Mouse (Mus musculus): Measurements from ENCODE around the gene Gm44973. TPM values are rescaled to one million over a fixed set of nuclear protein-coding genes. Genes with fewer than 3 reads are reported as not detected.

Gene Gm44973
- total and polyA plus RNA-seq, 2 experiments from 2014 or later = 2.3 TPM; not detected in 1

- DNase-seq (ENCODE audit: low spot score) (peak; percentile 98), ATAC-seq (peak; percentile 99)
- Histone ChIP-seq H3K9ac (replicated peaks; ENCODE audit: low read length) (peak within 1 kb of the TSS; percentile 94), H3K27me3 (ENCODE audit: insufficient read depth, low read length) (no peaks in the 10 kb centered on the region), H3K9me3 (ENCODE audit: low read length) (no peaks in the 10 kb centered on the region), H3K4me3 (ENCODE audit: low read length) (peak within 1 kb of the TSS; percentile 85), H3K4me2 (ENCODE audit: low read depth, low read length) (peak within 1 kb of the TSS; percentile 71), H3K4me1 (ENCODE audit: insufficient read depth, low read length) (peaks cover 11% of the 10 kb centered on the region), H3K36me3 (ENCODE audit: insufficient read depth, low read length) (peaks cover 18% of the 10 kb centered on the region; the same call in 1 of the 2 replicates), H3K27ac (peak within 1 kb of the TSS; percentile 94)
- TF ChIP-seq CTCF (IDR thresholded peaks at IDR 0.05; ENCODE audit: low read depth) = no peak
- WGBS = 3% methylated on average over 81 of the region's 81 CpGs
Measured at GRCm38 (mm10) chr7:5080010-5080751, 64.9 kb downstream of the Gm44973 start, which contains the start of gene Epn1. Epn1 (plus strand) TSS chr7:5080235.

- no peak for ATAC-seq
- no peaks in the 10 kb centered on the region for H3K27me3 ChIP-seq (ENCODE audit: insufficient read depth, low read length)
- no peaks in the 10 kb centered on the region for H3K9me3 ChIP-seq (ENCODE audit: low read length)
- H3K36me3 ChIP-seq (ENCODE audit: insufficient read depth, low read length) = peaks cover 16% of the 10 kb centered on the region; the same call in 1 of the 2 replicates
- H3K4me1 ChIP-seq (ENCODE audit: insufficient read depth, low read length) = peaks cover 11% of the 10 kb centered on the region
- H3K9ac ChIP-seq (replicated peaks; ENCODE audit: low read length) = peak overlapping the region; percentile 94
- peak overlapping the region; percentile 71 for H3K4me2 ChIP-seq (ENCODE audit: low read depth, low read length)
- TF ChIP-seq CTCF (IDR thresholded peaks at IDR 0.05; ENCODE audit: low read depth) = no peak
- H3K27ac ChIP-seq = peak overlapping the region; percentile 94
- H3K4me3 ChIP-seq (ENCODE audit: low read length) = peak overlapping the region; percentile 85
- DNase-seq (ENCODE audit: low spot score) = peak; percentile 17
- WGBS = 14% methylated on average over 6 of the region's 6 CpGs
Measured at GRCm38 (mm10) chr7:5080815-5081214, 65.5 kb downstream of the Gm44973 start.

DNA sequence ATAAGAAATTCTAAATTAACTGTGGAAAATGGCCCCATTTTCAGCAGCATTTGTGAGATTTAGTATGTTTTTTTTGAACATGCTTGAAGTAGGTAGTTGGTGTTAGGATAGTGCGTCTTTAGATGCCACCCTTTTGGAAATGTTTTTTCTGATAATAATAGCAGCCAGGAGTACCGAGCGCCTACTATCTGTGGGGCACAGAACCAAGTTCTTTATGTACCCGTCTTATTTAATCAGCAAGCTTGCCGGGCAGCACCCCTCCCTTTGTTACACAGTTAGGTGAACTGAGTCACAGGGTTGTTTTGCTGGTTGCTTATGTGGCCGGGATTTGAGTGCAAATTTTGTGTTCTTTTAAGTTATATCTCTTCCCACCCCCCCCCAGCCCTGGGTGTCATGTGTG lies 65.9 kb downstream of the Gm44973 start:
- H3K4me1 ChIP-seq (ENCODE audit: insufficient read depth, low read length) = peaks cover 11% of the 10 kb centered on the region
- no peak for ATAC-seq
- H3K36me3 ChIP-seq (ENCODE audit: insufficient read depth, low read length) = peaks cover 12% of the 10 kb centered on the region; the same call in 1 of the 2 replicates
- H3K27me3 ChIP-seq (ENCODE audit: insufficient read depth, low read length) = no peaks in the 10 kb centered on the region
- H3K27ac ChIP-seq = no peak overlapping the region; the same call in 1 of the 2 replicates
- H3K9me3 ChIP-seq (ENCODE audit: low read length) = no peaks in the 10 kb centered on the region
- H3K4me2 ChIP-seq (ENCODE audit: low read depth, low read length) = peak overlapping the region; percentile 71
- no peak for TF ChIP-seq CTCF (IDR thresholded peaks at IDR 0.05; ENCODE audit: low read depth)
- 65% methylated on average over 6 of the region's 6 CpGs for WGBS
- peak overlapping the region; percentile 85 for H3K4me3 ChIP-seq (ENCODE audit: low read length)
- DNase-seq (ENCODE audit: low spot score) = no peak
- peak overlapping the region; percentile 94; the same call in 1 of the 2 replicates for H3K9ac ChIP-seq (replicated peaks; ENCODE audit: low read length)

GRCm38 (mm10) chr7:5081939-5082338 lies 66.6 kb downstream of the Gm44973 start:
- no peak overlapping the region for H3K9ac ChIP-seq (replicated peaks; ENCODE audit: low read length)
- no peak for TF ChIP-seq CTCF (IDR thresholded peaks at IDR 0.05; ENCODE audit: low read depth)
- DNase-seq (ENCODE audit: low spot score) (no peak), ATAC-seq (no peak)
- no peaks in the 10 kb centered on the region for H3K9me3 ChIP-seq (ENCODE audit: low read length)
- H3K4me1 ChIP-seq (ENCODE audit: insufficient read depth, low read length) = peaks cover 11% of the 10 kb centered on the region
- no peak overlapping the region for H3K4me3 ChIP-seq (ENCODE audit: low read length)
- H3K27me3 ChIP-seq (ENCODE audit: insufficient read depth, low read length) = no peaks in the 10 kb centered on the region
- peak overlapping the region; percentile 71 for H3K4me2 ChIP-seq (ENCODE audit: low read depth, low read length)
- H3K27ac ChIP-seq = no peak overlapping the region
- WGBS = 98% methylated on average over 2 of the region's 2 CpGs
- peaks cover 7% of the 10 kb centered on the region; the same call in 1 of the 2 replicates for H3K36me3 ChIP-seq (ENCODE audit: insufficient read depth, low read length)

Other genes starting within 250 kb of the Gm44973 start
- not detected in 2 replicates for gene Fam71e2, start 244.2 kb upstream of the Gm44973 start, total RNA-seq (2014; rRNA removed)
- not detected in 2 replicates for gene Fam71e2, start 244.2 kb upstream of the Gm44973 start, polyA plus RNA-seq (2015; fragmentation: Nextera tagmentation; extraction: Ambion mirVana)
- gene Il11, start 232.6 kb upstream of the Gm44973 start, total RNA-seq (2014; rRNA removed) = 2.0 TPM in 1 of 2 replicates, not detected in the other
- gene Il11, start 232.6 kb upstream of the Gm44973 start, polyA plus RNA-seq (2015; fragmentation: Nextera tagmentation; extraction: Ambion mirVana) = 1.1 and 1.3 TPM in 2 replicates
- gene Tmem190, start 232.6 kb upstream of the Gm44973 start, total RNA-seq (2014; rRNA removed) = not detected in 2 replicates
- gene Tmem190, start 232.6 kb upstream of the Gm44973 start, polyA plus RNA-seq (2015; fragmentation: Nextera tagmentation; extraction: Ambion mirVana) = 0.53 TPM in 1 of 2 replicates, not detected in the other
- gene Tmem238, start 225.8 kb upstream of the Gm44973 start, total RNA-seq (2014; rRNA removed) = 13.7 and 13.9 TPM in 2 replicates
- 16.8 and 18.2 TPM in 2 replicates for gene Tmem238, start 225.8 kb upstream of the Gm44973 start, polyA plus RNA-seq (2015; fragmentation: Nextera tagmentation; extraction: Ambion mirVana)
- 145 and 147 TPM in 2 replicates for gene Rpl28, start 222.6 kb upstream of the Gm44973 start, total RNA-seq (2014; rRNA removed)
- 304 and 315 TPM in 2 replicates for gene Rpl28, start 222.6 kb upstream of the Gm44973 start, polyA plus RNA-seq (2015; fragmentation: Nextera tagmentation; extraction: Ambion mirVana)
- gene Ube2s, start 202.9 kb upstream of the Gm44973 start, total RNA-seq (2014; rRNA removed) = 264 and 324 TPM in 2 replicates
- gene Ube2s, start 202.9 kb upstream of the Gm44973 start, polyA plus RNA-seq (2015; fragmentation: Nextera tagmentation; extraction: Ambion mirVana) = 223 and 233 TPM in 2 replicates
- 46.3 and 49.3 TPM in 2 replicates for gene Shisa7, start 170.8 kb upstream of the Gm44973 start, total RNA-seq (2014; rRNA removed)
- 5.7 and 6.9 TPM in 2 replicates for gene Shisa7, start 170.8 kb upstream of the Gm44973 start, polyA plus RNA-seq (2015; fragmentation: Nextera tagmentation; extraction: Ambion mirVana)
- gene Isoc2b, start 145.2 kb upstream of the Gm44973 start, total RNA-seq (2014; rRNA removed) = 2.2 and 3.1 TPM in 2 replicates
- 3.5 and 3.7 TPM in 2 replicates for gene Isoc2b, start 145.2 kb upstream of the Gm44973 start, polyA plus RNA-seq (2015; fragmentation: Nextera tagmentation; extraction: Ambion mirVana)
- gene Isoc2a, start 138.3 kb upstream of the Gm44973 start, total RNA-seq (2014; rRNA removed) = 8.3 and 12.2 TPM in 2 replicates
- 0.43 and 0.76 TPM in 2 replicates for gene Isoc2a, start 138.3 kb upstream of the Gm44973 start, polyA plus RNA-seq (2015; fragmentation: Nextera tagmentation; extraction: Ambion mirVana)
- gene Gm36210, start 109.0 kb upstream of the Gm44973 start, total RNA-seq (2014; rRNA removed) = 0.31 and 3.3 TPM in 2 replicates
- 0.30 and 0.45 TPM in 2 replicates for gene Gm36210, start 109.0 kb upstream of the Gm44973 start, polyA plus RNA-seq (2015; fragmentation: Nextera tagmentation; extraction: Ambion mirVana)
- 12.5 and 12.7 TPM in 2 replicates for gene Zfp628, start 100.3 kb upstream of the Gm44973 start, total RNA-seq (2014; rRNA removed)
- 5.2 and 5.7 TPM in 2 replicates for gene Zfp628, start 100.3 kb upstream of the Gm44973 start, polyA plus RNA-seq (2015; fragmentation: Nextera tagmentation; extraction: Ambion mirVana)
- gene Nat14, start 93.5 kb upstream of the Gm44973 start, total RNA-seq (2014; rRNA removed) = 24.2 and 32.3 TPM in 2 replicates
- 27.5 and 29.4 TPM in 2 replicates for gene Nat14, start 93.5 kb upstream of the Gm44973 start, polyA plus RNA-seq (2015; fragmentation: Nextera tagmentation; extraction: Ambion mirVana)
- gene Ssc5d, start 89.7 kb upstream of the Gm44973 start, total RNA-seq (2014; rRNA removed) = 2.5 and 2.8 TPM in 2 replicates
- gene Ssc5d, start 89.7 kb upstream of the Gm44973 start, polyA plus RNA-seq (2015; fragmentation: Nextera tagmentation; extraction: Ambion mirVana) = 0.77 and 1.0 TPM in 2 replicates
- gene Sbk2, start 51.1 kb upstream of the Gm44973 start, total RNA-seq (2014; rRNA removed) = 0.31 TPM in 1 of 2 replicates, not detected in the other
- not detected in 2 replicates for gene Sbk2, start 51.1 kb upstream of the Gm44973 start, polyA plus RNA-seq (2015; fragmentation: Nextera tagmentation; extraction: Ambion mirVana)
- 0.31 and 0.72 TPM in 2 replicates for gene Sbk3, start 44.3 kb upstream of the Gm44973 start, total RNA-seq (2014; rRNA removed)
- gene Sbk3, start 44.3 kb upstream of the Gm44973 start, polyA plus RNA-seq (2015; fragmentation: Nextera tagmentation; extraction: Ambion mirVana) = 0.23 and 0.31 TPM in 2 replicates
- gene Zfp579, start 19.3 kb upstream of the Gm44973 start, total RNA-seq (2014; rRNA removed) = 65.7 and 113 TPM in 2 replicates
- 37.4 and 40.2 TPM in 2 replicates for gene Zfp579, start 19.3 kb upstream of the Gm44973 start, polyA plus RNA-seq (2015; fragmentation: Nextera tagmentation; extraction: Ambion mirVana)
- gene Zfp524, start 1.1 kb upstream of the Gm44973 start, total RNA-seq (2014; rRNA removed) = 4.3 and 7.2 TPM in 2 replicates
- gene Zfp524, start 1.1 kb upstream of the Gm44973 start, polyA plus RNA-seq (2015; fragmentation: Nextera tagmentation; extraction: Ambion mirVana) = 4.2 and 5.1 TPM in 2 replicates
- 41.1 and 44.0 TPM in 2 replicates for gene Fiz1, start 799 bp upstream of the Gm44973 start, total RNA-seq (2014; rRNA removed)
- gene Fiz1, start 799 bp upstream of the Gm44973 start, polyA plus RNA-seq (2015; fragmentation: Nextera tagmentation; extraction: Ambion mirVana) = 27.6 and 29.1 TPM in 2 replicates
- 41.5 and 43.2 TPM in 2 replicates for gene Zfp865, start 4.9 kb downstream of the Gm44973 start, total RNA-seq (2014; rRNA removed)
- 5.4 TPM in 2 replicates for gene Zfp865, start 4.9 kb downstream of the Gm44973 start, polyA plus RNA-seq (2015; fragmentation: Nextera tagmentation; extraction: Ambion mirVana)
- 39.6 and 76.5 TPM in 2 replicates for gene Ccdc106, start 5.1 kb downstream of the Gm44973 start, total RNA-seq (2014; rRNA removed)
- gene Ccdc106, start 5.1 kb downstream of the Gm44973 start, polyA plus RNA-seq (2015; fragmentation: Nextera tagmentation; extraction: Ambion mirVana) = 61.6 and 62.1 TPM in 2 replicates
- not detected in 2 replicates for gene 4632433K11Rik, start 18.6 kb downstream of the Gm44973 start, total RNA-seq (2014; rRNA removed)
- gene 4632433K11Rik, start 18.6 kb downstream of the Gm44973 start, polyA plus RNA-seq (2015; fragmentation: Nextera tagmentation; extraction: Ambion mirVana) = not detected in 2 replicates
- gene Zfp784, start 22.9 kb downstream of the Gm44973 start, total RNA-seq (2014; rRNA removed) = 6.0 and 6.8 TPM in 2 replicates
- 4.5 and 5.6 TPM in 2 replicates for gene Zfp784, start 22.9 kb downstream of the Gm44973 start, polyA plus RNA-seq (2015; fragmentation: Nextera tagmentation; extraction: Ambion mirVana)
- gene Zfp580, start 36.0 kb downstream of the Gm44973 start, total RNA-seq (2014; rRNA removed) = 69.6 and 90.7 TPM in 2 replicates
- gene Zfp580, start 36.0 kb downstream of the Gm44973 start, polyA plus RNA-seq (2015; fragmentation: Nextera tagmentation; extraction: Ambion mirVana) = 117 and 128 TPM in 2 replicates
- gene U2af2, start 46.6 kb downstream of the Gm44973 start, total RNA-seq (2014; rRNA removed) = 146 and 153 TPM in 2 replicates
- gene U2af2, start 46.6 kb downstream of the Gm44973 start, polyA plus RNA-seq (2015; fragmentation: Nextera tagmentation; extraction: Ambion mirVana) = 85.7 and 86.9 TPM in 2 replicates
- 433 and 507 TPM in 2 replicates for gene Epn1, start 64.7 kb downstream of the Gm44973 start, total RNA-seq (2014; rRNA removed)
- 107 and 111 TPM in 2 replicates for gene Epn1, start 64.7 kb downstream of the Gm44973 start, polyA plus RNA-seq (2015; fragmentation: Nextera tagmentation; extraction: Ambion mirVana)
- not detected in 2 replicates for gene Rfpl4, start 101.5 kb downstream of the Gm44973 start, total RNA-seq (2014; rRNA removed)
- 0.16 TPM in 1 of 2 replicates, not detected in the other for gene Rfpl4, start 101.5 kb downstream of the Gm44973 start, polyA plus RNA-seq (2015; fragmentation: Nextera tagmentation; extraction: Ambion mirVana)
- gene Rasl2-9, start 110.5 kb downstream of the Gm44973 start, total RNA-seq (2014; rRNA removed) = not detected in 2 replicates
- 1.1 and 1.2 TPM in 2 replicates for gene Rasl2-9, start 110.5 kb downstream of the Gm44973 start, polyA plus RNA-seq (2015; fragmentation: Nextera tagmentation; extraction: Ambion mirVana)
- gene Vmn1r55, start 134.2 kb downstream of the Gm44973 start, total RNA-seq (2014; rRNA removed) = not detected in 2 replicates
- not detected in 2 replicates for gene Vmn1r55, start 134.2 kb downstream of the Gm44973 start, polyA plus RNA-seq (2015; fragmentation: Nextera tagmentation; extraction: Ambion mirVana)
- not detected in 2 replicates for gene Vmn1r56, start 181.3 kb downstream of the Gm44973 start, total RNA-seq (2014; rRNA removed)
- gene Vmn1r56, start 181.3 kb downstream of the Gm44973 start, polyA plus RNA-seq (2015; fragmentation: Nextera tagmentation; extraction: Ambion mirVana) = not detected in 2 replicates
- gene Vmn1r57, start 203.0 kb downstream of the Gm44973 start, total RNA-seq (2014; rRNA removed) = not detected in 2 replicates
- not detected in 2 replicates for gene Vmn1r57, start 203.0 kb downstream of the Gm44973 start, polyA plus RNA-seq (2015; fragmentation: Nextera tagmentation; extraction: Ambion mirVana)